Mouse (Mus musculus): ENCODE measurements around the gene Tmem231.

DNA sequence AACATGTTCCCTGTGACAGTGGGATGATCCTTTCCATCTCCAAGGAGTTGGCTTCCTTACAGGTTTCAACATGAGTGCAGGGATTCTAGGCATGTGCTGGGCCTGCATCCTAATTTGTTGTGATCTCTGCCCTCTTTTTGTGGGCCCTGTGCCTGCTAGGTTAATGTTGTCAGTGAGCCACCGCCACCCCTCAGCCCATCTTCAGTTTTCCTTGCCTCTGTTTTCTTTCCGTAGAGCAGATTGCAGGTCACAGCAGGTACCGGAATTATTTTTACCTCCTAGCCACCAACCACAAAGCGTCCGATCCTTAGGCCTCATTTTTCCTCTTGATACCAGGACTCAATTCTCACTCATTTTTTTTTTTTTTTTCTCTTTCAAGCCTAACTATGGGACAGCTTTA lies 18.3 kb upstream of the Tmem231 start:
- TF ChIP-seq POLR2AphosphoS2 (IDR thresholded peaks at IDR 0.05; ENCODE audit: insufficient read length, low read depth), result no peak
- TF ChIP-seq POLR2A (IDR thresholded peaks at IDR 0.05; ENCODE audit: insufficient read length, low read depth), result no peak
- TF ChIP-seq MYOD1 (IDR thresholded peaks at IDR 0.05; ENCODE audit: control insufficient read depth in 1 of 3, insufficient read length in 2 of 3, low read depth in 2 of 3), result no peak
- no peak for TF ChIP-seq TCF12 (IDR thresholded peaks at IDR 0.05; ENCODE audit: insufficient read depth, poor library complexity, severe bottlenecking)
- no peak for TF ChIP-seq REST (IDR thresholded peaks at IDR 0.05; ENCODE audit: insufficient read depth, insufficient read length)
- no peak for TF ChIP-seq MAX (IDR thresholded peaks at IDR 0.05; ENCODE audit: low read depth)
- TF ChIP-seq MYOG (IDR thresholded peaks at IDR 0.05; ENCODE audit: control insufficient read depth in 1 of 3, insufficient read depth in 1 of 3, insufficient read length in 2 of 3, low read depth in 2 of 3), result no peak
- TF ChIP-seq CEBPB (IDR thresholded peaks at IDR 0.05; ENCODE audit: insufficient read depth, poor library complexity, severe bottlenecking), result no peak
- TF ChIP-seq E2F4 (IDR thresholded peaks at IDR 0.05; ENCODE audit: insufficient read depth), result no peak
- no peak for TF ChIP-seq USF1 (IDR thresholded peaks at IDR 0.05; ENCODE audit: low read depth)

Data from myocyte (in vitro differentiated cells).